Mouse (Mus musculus) forebrain, embryonic 16.5 days (tissue): ENCODE measurements around the gene Rars. TPM values are rescaled to one million over a fixed set of nuclear protein-coding genes. Genes with fewer than 3 reads are reported as not detected.

Experiments
- ATAC-seq: fragments of 200-750 bp; cut with Nextera tagmentation; 2 replicates; pipeline ENCODE4 v1.8.0; 2017; ENCODE audit warnings: mild to moderate bottlenecking, moderate library complexity
- H3K27ac ChIP-seq: fragments of 300-500 bp; sonication (generic); 2 replicates; pipeline ENCODE4 v1.5.1; 2014; ENCODE audit warnings: low read length, control low read depth
- H3K27me3 ChIP-seq: fragments of 300-500 bp; sonication (generic); replicated peaks from 2 replicates; pipeline ENCODE4 v1.6.1; 2014; ENCODE audit warnings: low read length; ENCODE audit not compliant: control insufficient read depth, insufficient read depth
- H3K36me3 ChIP-seq: fragments of 300-500 bp; sonication (generic); 2 replicates; pipeline ENCODE4 v1.6.1; 2014; ENCODE audit not compliant: control insufficient read depth, insufficient read depth
- H3K4me1 ChIP-seq: fragments of 300-500 bp; sonication (generic); replicated peaks from 2 replicates; pipeline ENCODE4 v1.6.1; 2014; ENCODE audit warnings: low read length; ENCODE audit not compliant: control insufficient read depth, insufficient read depth
- H3K4me2 ChIP-seq: fragments of 300-500 bp; sonication (generic); 2 replicates; pipeline ENCODE4 v1.6.1; 2014; ENCODE audit warnings: mild to moderate bottlenecking, low read length, control low read depth
- H3K4me3 ChIP-seq: fragments of 300-500 bp; sonication (generic); replicated peaks from 2 replicates; pipeline ENCODE4 v1.5.1; 2014; ENCODE audit warnings: mild to moderate bottlenecking, low read length, control low read depth
- H3K9ac ChIP-seq: fragments of 300-500 bp; sonication (generic); replicated peaks from 2 replicates; pipeline ENCODE4 v1.6.1; 2014; ENCODE audit warnings: low read depth, low read length, control low read depth
- H3K9me3 ChIP-seq: fragments of 300-500 bp; sonication (generic); 2 replicates; pipeline ENCODE4 v1.6.1; 2016; ENCODE audit warnings: low read length; ENCODE audit not compliant: control insufficient read depth
- WGBS: fragments of 180-500 bp; shearing (Covaris S2); extraction: QIAGEN DNeasy Blood & Tissue Kit; methylation state at CpG from one replicate; pipeline ENCODE4 v1.1.7; 2014; 5-methylcytosine and 5-hydroxymethylcytosine counted together
- polyA plus RNA-seq: library from polyadenylated mRNA; unstranded; fragments of >200 nt; fragmentation: Nextera tagmentation; extraction: Ambion mirVana; gene quantifications from 2 replicates; pipeline ENCODE4 v1.2.1, GENCODE M21; 2015

Gene Rars
- polyA plus RNA-seq, 1 experiment from 2014 or later, result 73.1 TPM

GRCm38 (mm10) chr11:35784002-35784401, 50.3 kb downstream of the Rars start:
- ATAC-seq, result no peak
- Histone ChIP-seq H3K4me2 (no peak overlapping the region), H3K9me3 (peaks cover 3% of the 10 kb centered on the region; the same call in 1 of the 2 replicates), H3K27me3 (no peaks in the 10 kb centered on the region), H3K9ac (no peak overlapping the region), H3K36me3 (peaks cover 44% of the 10 kb centered on the region), H3K4me1 (no peaks in the 10 kb centered on the region), H3K4me3 (no peak overlapping the region), H3K27ac (no peak overlapping the region)
- WGBS, result 90% methylated on average over 3 of the region's 3 CpGs

GRCm38 (mm10) chr11:35783038-35783437, 51.3 kb downstream of the Rars start:
- peaks cover 3% of the 10 kb centered on the region; the same call in 1 of the 2 replicates for H3K9me3 ChIP-seq
- H3K27ac ChIP-seq, result no peak overlapping the region
- H3K4me1 ChIP-seq, result no peaks in the 10 kb centered on the region
- 86% methylated on average over 5 of the region's 5 CpGs for WGBS
- H3K4me2 ChIP-seq, result no peak overlapping the region
- H3K27me3 ChIP-seq, result no peaks in the 10 kb centered on the region
- no peak overlapping the region for H3K4me3 ChIP-seq
- no peak for ATAC-seq
- peaks cover 52% of the 10 kb centered on the region for H3K36me3 ChIP-seq
- no peak overlapping the region for H3K9ac ChIP-seq

- H3K36me3 ChIP-seq, result peaks cover 58% of the 10 kb centered on the region
- no peak overlapping the region for H3K4me3 ChIP-seq
- H3K4me1 ChIP-seq, result no peaks in the 10 kb centered on the region
- H3K9me3 ChIP-seq, result peaks cover 3% of the 10 kb centered on the region; the same call in 1 of the 2 replicates
- H3K27ac ChIP-seq, result no peak overlapping the region
- 94% methylated on average over 3 of the region's 3 CpGs for WGBS
- no peaks in the 10 kb centered on the region for H3K27me3 ChIP-seq
- H3K4me2 ChIP-seq, result no peak overlapping the region
- no peak overlapping the region for H3K9ac ChIP-seq
- ATAC-seq, result no peak
Measured at GRCm38 (mm10) chr11:35782444-35782843, 51.9 kb downstream of the Rars start.

GRCm38 (mm10) chr11:35780336-35780735, 54.0 kb downstream of the Rars start:
- Histone ChIP-seq H3K27ac (no peak overlapping the region), H3K9ac (no peak overlapping the region), H3K4me3 (no peak overlapping the region), H3K36me3 (peaks cover 56% of the 10 kb centered on the region), H3K4me1 (no peaks in the 10 kb centered on the region), H3K27me3 (no peaks in the 10 kb centered on the region), H3K9me3 (peaks cover 3% of the 10 kb centered on the region; the same call in 1 of the 2 replicates), H3K4me2 (no peak overlapping the region)
- WGBS, result 75% methylated on average over 3 of the region's 3 CpGs
- no peak for ATAC-seq

GRCm38 (mm10) chr11:35776452-35776851, 57.9 kb downstream of the Rars start:
- no peak overlapping the region for H3K27ac ChIP-seq
- H3K9ac ChIP-seq, result no peak overlapping the region
- peaks cover 23% of the 10 kb centered on the region for H3K36me3 ChIP-seq
- H3K4me3 ChIP-seq, result no peak overlapping the region
- no peak overlapping the region for H3K4me2 ChIP-seq
- no peaks in the 10 kb centered on the region for H3K27me3 ChIP-seq
- 93% methylated on average over 3 of the region's 3 CpGs for WGBS
- no peaks in the 10 kb centered on the region for H3K9me3 ChIP-seq
- no peak for ATAC-seq
- peaks cover 7% of the 10 kb centered on the region for H3K4me1 ChIP-seq

GRCm38 (mm10) chr11:35775606-35776005, 58.7 kb downstream of the Rars start:
- no peak for ATAC-seq
- H3K4me3 ChIP-seq, result no peak overlapping the region
- H3K27me3 ChIP-seq, result no peaks in the 10 kb centered on the region
- peaks cover 15% of the 10 kb centered on the region for H3K4me1 ChIP-seq
- no peaks in the 10 kb centered on the region for H3K9me3 ChIP-seq
- H3K4me2 ChIP-seq, result no peak overlapping the region
- no peak overlapping the region for H3K9ac ChIP-seq
- H3K27ac ChIP-seq, result no peak overlapping the region
- peaks cover 22% of the 10 kb centered on the region for H3K36me3 ChIP-seq
- WGBS, result 92% methylated on average over 3 of the region's 3 CpGs

- peak overlapping the region; percentile 97 for H3K4me3 ChIP-seq
- H3K9ac ChIP-seq, result peak overlapping the region; percentile 90
- no peak overlapping the region for H3K27ac ChIP-seq
- no peak for ATAC-seq
- peaks cover 18% of the 10 kb centered on the region for H3K4me1 ChIP-seq
- WGBS, result 71% methylated on average over 9 of the region's 9 CpGs
- H3K9me3 ChIP-seq, result no peaks in the 10 kb centered on the region
- no peaks in the 10 kb centered on the region for H3K36me3 ChIP-seq
- no peaks in the 10 kb centered on the region for H3K27me3 ChIP-seq
- peak overlapping the region; percentile 84 for H3K4me2 ChIP-seq
Measured at GRCm38 (mm10) chr11:35770741-35771504, 63.4 kb downstream of the Rars start.

GRCm38 (mm10) chr11:35769746-35770437, 64.4 kb downstream of the Rars start:
- H3K4me2 ChIP-seq, result peak overlapping the region; percentile 84
- peak overlapping the region; percentile 94 for H3K27ac ChIP-seq
- under 1% methylated on average over 37 of the region's 41 CpGs for WGBS
- peak overlapping the region; percentile 90 for H3K9ac ChIP-seq
- peaks cover 16% of the 10 kb centered on the region for H3K4me1 ChIP-seq
- H3K9me3 ChIP-seq, result no peaks in the 10 kb centered on the region
- H3K27me3 ChIP-seq, result no peaks in the 10 kb centered on the region
- ATAC-seq, result peak; percentile 79
- no peaks in the 10 kb centered on the region for H3K36me3 ChIP-seq
- peak overlapping the region; percentile 97 for H3K4me3 ChIP-seq

GRCm38 (mm10) chr11:35769188-35769745, 65.0 kb downstream of the Rars start, which contains the start of gene Pank3:
Pank3 (plus strand) TSS chr11:35769484.
- Histone ChIP-seq H3K4me1 (peaks cover 16% of the 10 kb centered on the region), H3K9ac (peak within 1 kb of the TSS; percentile 90), H3K4me2 (peak within 1 kb of the TSS; percentile 84), H3K9me3 (no peaks in the 10 kb centered on the region), H3K27ac (peak within 1 kb of the TSS; percentile 94), H3K27me3 (no peaks in the 10 kb centered on the region), H3K4me3 (peak within 1 kb of the TSS; percentile 97), H3K36me3 (no peaks in the 10 kb centered on the region)
- peak; percentile 100 for ATAC-seq
- under 1% methylated on average over 49 of the region's 50 CpGs for WGBS
